In genomic region chr9:108607929-108608328, GRCm38 (mm10) we compare ENCODE assay signal across 6 mouse cellular contexts. TPM values are rescaled to one million over a fixed set of nuclear protein-coding genes. Genes with fewer than 3 reads are reported as not detected.
DNase-seq lines count a peak whose midpoint lies in the region; ATAC-seq and TF ChIP-seq lines count a peak whose summit lies in the region.
"Not testable (repeated sequence)": the region's sequence is repeated elsewhere in the genome, so short reads cannot be mapped to it uniquely, and the experiment has no call there.

No protein-coding gene starts in this region.

- H3K9me3 ChIP-seq in liver, postnatal 0 days (ENCODE audit: low read length), result not testable (repeated sequence)

- not testable (repeated sequence) for H3K4me1 ChIP-seq in kidney, adult 2 months (ENCODE audit: control insufficient read depth, insufficient read depth, low read length); liver, postnatal 0 days (ENCODE audit: insufficient read depth)

- H3K4me2 ChIP-seq in liver, postnatal 0 days (ENCODE audit: low read depth, low read length), result not testable (repeated sequence)

- H3K9ac ChIP-seq in liver, postnatal 0 days (replicated peaks), result not testable (repeated sequence)

- TF ChIP-seq EP300 in liver, postnatal 0 days (IDR thresholded peaks at IDR 0.05; ENCODE audit: low read depth), result not testable (repeated sequence)

- DNase-seq in 416B (ENCODE audit: low read depth), result peak; percentile 56
- peak; percentile 50 for DNase-seq in MEL-GATA-1-ER (ENCODE audit: extremely low read depth, low read depth)
- DNase-seq in kidney, adult 2 months, result peak; percentile 10
- DNase-seq in kidney, postnatal 14 days, result peak; percentile 8
- DNase-seq in liver, postnatal 0 days, result peak; percentile 29

- not testable (repeated sequence) for H3K27ac ChIP-seq in kidney, adult 2 months (ENCODE audit: insufficient read depth, low read depth, low read length); liver, postnatal 0 days (ENCODE audit: low read depth)

- H3K4me3 ChIP-seq in kidney, adult 2 months (ENCODE audit: insufficient read depth, low read depth, low read length); liver, postnatal 0 days (ENCODE audit: low read depth, low read length): not testable (repeated sequence)

- WGBS in kidney, adult 2 months, result 74% methylated on average over 5 of the region's 5 CpGs
- 66% methylated on average over 5 of the region's 5 CpGs for WGBS in liver, postnatal 0 days (ENCODE audit: insufficient replicate concordance)

- TF ChIP-seq CTCF in kidney, adult 2 months (conservative IDR thresholded peaks at IDR 0.05; ENCODE audit: insufficient read depth, insufficient read length, low read depth, low read length); liver, postnatal 0 days (IDR thresholded peaks at IDR 0.05; ENCODE audit: low read depth): not testable (repeated sequence)

- peaks cover 20% of the 10 kb centered on the region for H3K36me3 ChIP-seq in kidney, adult 2 months (ENCODE audit: control insufficient read depth, insufficient read depth, low read length)
- H3K36me3 ChIP-seq in liver, postnatal 0 days (replicated peaks; ENCODE audit: insufficient read depth, low read length), result peaks cover 83% of the 10 kb centered on the region

- not testable (repeated sequence) for TF ChIP-seq POLR2A in kidney, adult 2 months (IDR thresholded peaks at IDR 0.05; ENCODE audit: low read depth, low read length)

- not testable (repeated sequence) for ATAC-seq in liver, postnatal 0 days
- ATAC-seq in megakaryocyte, adult 5-6 weeks (ENCODE audit: poor library complexity, severe bottlenecking), result peak; percentile 68; the same call in 1 of the 2 replicates

- not testable (repeated sequence) for H3K27me3 ChIP-seq in kidney, adult 2 months (replicated peaks; ENCODE audit: control insufficient read depth, insufficient read depth, low read length); liver, postnatal 0 days (ENCODE audit: insufficient read depth, low read length)

RNA-seq across cellular contexts. Expression of gene P4htm, which starts 10.5 kb away (rescaled TPM):
- polyA plus RNA-seq in kidney, adult 2 months (2012; rRNA removed), result 5.3 and 5.8 TPM in 2 replicates
- 0.40 and 0.41 TPM in 2 replicates for polyA plus RNA-seq in liver, postnatal 0 days (2015; fragmentation: Nextera tagmentation; extraction: Ambion mirVana)
- 0.18 and 0.21 TPM in 2 replicates for total RNA-seq in megakaryocyte, adult 5-6 weeks (2015)
- not detected in 2 replicates for total RNA-seq in megakaryocyte, adult 5-6 weeks (2017)

RNA-seq across cellular contexts. Expression of gene Wdr6, which starts 29.4 kb away (rescaled TPM):
- 31.0 and 34.4 TPM in 2 replicates for polyA plus RNA-seq in kidney, adult 2 months (2012; rRNA removed)
- polyA plus RNA-seq in liver, postnatal 0 days (2015; fragmentation: Nextera tagmentation; extraction: Ambion mirVana), result 4.5 and 5.7 TPM in 2 replicates
- 2.1 and 3.3 TPM in 2 replicates for total RNA-seq in megakaryocyte, adult 5-6 weeks (2015)
- total RNA-seq in megakaryocyte, adult 5-6 weeks (2017), result 3.1 and 4.0 TPM in 2 replicates

RNA-seq across cellular contexts. Expression of gene Dalrd3, which starts 38.2 kb away (rescaled TPM):
- 220 and 295 TPM in 2 replicates for polyA plus RNA-seq in kidney, adult 2 months (2012; rRNA removed)
- polyA plus RNA-seq in liver, postnatal 0 days (2015; fragmentation: Nextera tagmentation; extraction: Ambion mirVana), result 18.8 and 20.2 TPM in 2 replicates
- 46.8 and 52.0 TPM in 2 replicates for total RNA-seq in megakaryocyte, adult 5-6 weeks (2015)
- total RNA-seq in megakaryocyte, adult 5-6 weeks (2017), result 21.9 and 22.5 TPM in 2 replicates

RNA-seq across cellular contexts. Expression of gene Ndufaf3, which starts 40.7 kb away (rescaled TPM):
- polyA plus RNA-seq in kidney, adult 2 months (2012; rRNA removed), result 64.7 and 74.3 TPM in 2 replicates
- 26.5 and 26.8 TPM in 2 replicates for polyA plus RNA-seq in liver, postnatal 0 days (2015; fragmentation: Nextera tagmentation; extraction: Ambion mirVana)
- 36.8 and 40.7 TPM in 2 replicates for total RNA-seq in megakaryocyte, adult 5-6 weeks (2015)
- total RNA-seq in megakaryocyte, adult 5-6 weeks (2017), result 15.2 and 22.7 TPM in 2 replicates

RNA-seq across cellular contexts. Expression of gene Arih2, which starts 41.3 kb away (rescaled TPM):
- polyA plus RNA-seq in kidney, adult 2 months (2012; rRNA removed), result 34.9 and 36.9 TPM in 2 replicates
- 16.3 and 19.8 TPM in 2 replicates for polyA plus RNA-seq in liver, postnatal 0 days (2015; fragmentation: Nextera tagmentation; extraction: Ambion mirVana)
- 18.0 and 21.3 TPM in 2 replicates for total RNA-seq in megakaryocyte, adult 5-6 weeks (2015)
- total RNA-seq in megakaryocyte, adult 5-6 weeks (2017), result 56.0 and 57.5 TPM in 2 replicates

Comparison
In these comparisons a context has a peak if more than half of its experiments do, and no peak if none do; other contexts are left out.
1. RNA of gene Dalrd3, which starts 38.2 kb away (polyA plus RNA-seq): 220 to 295 TPM in kidney, adult 2 months; 18.8 to 20.2 TPM in liver, postnatal 0 days; every median in the first group is over 10 times any median in the second.
2. Peak in every context shown above with its lines, with median percentiles within 50 percentile points of each other: DNase-seq.